Mouse (Mus musculus) granulocyte monocyte progenitor cell, adult 5-6 weeks (primary cell): ENCODE measurements around the gene Dazap1. TPM values are rescaled to one million over a fixed set of nuclear protein-coding genes. Genes with fewer than 3 reads are reported as not detected.
A peak's percentile ranks its signal among the peaks of the same experiment; 100 is the strongest.
"Not testable (repeated sequence)": the region's sequence is repeated elsewhere in the genome, so short reads cannot be mapped to it uniquely, and the experiment has no call there.

Experiments
- ATAC-seq: replicated peaks from 2 replicates; pipeline ENCODE4 v1.8.0; 2016; ENCODE audit warnings: mild to moderate bottlenecking, moderate TSS enrichment, inconsistent platforms; ENCODE audit not compliant: poor library complexity, severe bottlenecking
- total RNA-seq, 2 experiments: library from RNA; stranded (forward) in 1 of 2; stranded (reverse) in 1 of 2; fragments of 200-712, 200-1000 nt in 1 of 2; fragments of >200 nt in 1 of 2; fragmentation: Nextera tagmentation in 1 of 2; gene quantifications; 2 replicates each; pipeline ENCODE4 v1.2.3; 2014 to 2017

Dazap1 gene
- total RNA-seq, 2 experiments from 2014 or later = 128 to 157 TPM

GRCm38 (mm10) chr10:80248437-80248836, 12.8 kb upstream of the Dazap1 start:
- not testable (repeated sequence) for ATAC-seq

DNA sequence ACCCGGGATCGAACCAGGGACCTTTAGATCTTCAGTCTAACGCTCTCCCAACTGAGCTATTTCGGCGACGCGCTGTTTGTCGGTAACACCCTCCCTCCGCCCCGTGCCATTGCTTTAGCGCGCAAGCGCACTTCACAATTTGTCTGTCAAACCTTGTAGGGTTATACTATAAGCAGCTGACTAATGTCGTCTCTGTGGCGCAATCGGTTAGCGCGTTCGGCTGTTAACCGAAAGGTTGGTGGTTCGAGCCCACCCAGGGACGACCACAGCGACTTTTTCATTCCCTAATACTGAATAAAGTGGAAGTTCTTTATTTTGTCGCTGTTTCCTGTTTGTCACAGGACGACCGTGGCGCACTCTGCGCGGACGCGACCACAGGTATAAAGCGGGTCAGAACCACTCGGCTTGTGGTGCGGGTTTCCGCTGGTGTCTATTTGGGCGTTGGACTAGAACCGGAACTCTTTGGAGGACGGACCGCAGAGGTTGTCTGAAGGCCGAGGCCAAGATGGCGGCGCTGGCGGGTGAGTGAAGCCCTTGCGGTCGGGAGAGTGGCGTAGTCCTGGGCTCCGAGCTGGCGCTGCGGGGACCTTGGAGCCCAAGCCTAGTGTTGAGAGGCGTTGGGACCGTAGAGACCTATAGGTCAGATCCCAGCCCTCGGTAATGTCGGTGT, 12.2 kb upstream of the Dazap1 start, which contains the start of gene Ndufs7:
Gene Ndufs7, plus strand, starts transcription at position 151 of the 670 bp plus-strand sequence.
- peak; percentile 75 for ATAC-seq

DNA sequence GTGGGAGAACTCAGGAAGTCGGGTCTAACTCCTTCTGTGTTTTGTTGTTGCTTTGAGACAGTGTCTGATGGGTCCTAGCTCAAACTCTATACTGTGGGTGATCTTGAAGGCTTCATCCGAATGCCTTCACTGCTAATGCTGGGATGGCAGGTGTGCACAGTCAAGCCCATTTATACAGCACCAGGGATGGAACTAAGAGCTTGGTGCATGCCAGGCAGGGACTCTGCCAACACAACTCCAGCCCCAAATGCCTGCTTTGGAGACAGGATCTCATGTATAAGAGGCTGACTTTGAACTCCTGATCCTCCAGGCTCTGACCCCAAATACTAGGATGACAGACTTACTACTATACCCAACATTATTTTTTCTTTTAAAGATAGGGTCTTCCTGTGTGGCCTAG, 11.2 kb upstream of the Dazap1 start:
- no peak for ATAC-seq

DNA sequence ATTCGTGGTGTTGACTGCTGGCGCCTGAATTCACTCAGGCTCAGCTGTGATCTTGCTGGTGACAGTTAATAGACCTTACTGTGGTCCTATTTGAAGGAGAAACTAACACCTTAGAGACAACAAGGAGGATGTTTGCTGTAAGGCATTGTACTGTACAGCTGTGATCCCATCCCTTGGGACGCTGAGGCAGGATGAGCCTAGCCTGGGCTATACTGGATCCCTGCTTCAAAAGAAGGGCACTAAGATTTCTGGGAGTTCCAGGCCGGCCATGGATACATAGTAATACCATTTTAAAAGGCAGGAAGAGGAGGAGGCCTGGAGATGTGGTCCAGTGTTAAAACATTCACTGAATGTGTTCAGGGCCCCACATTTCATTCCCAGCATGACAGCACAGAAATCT, 10.7 kb upstream of the Dazap1 start:
- ATAC-seq = no peak

GRCm38 (mm10) chr10:80252011-80252410, 9.3 kb upstream of the Dazap1 start:
- no peak for ATAC-seq

- ATAC-seq = no peak
Measured at GRCm38 (mm10) chr10:80252493-80253274, 8.6 kb upstream of the Dazap1 start.

DNA sequence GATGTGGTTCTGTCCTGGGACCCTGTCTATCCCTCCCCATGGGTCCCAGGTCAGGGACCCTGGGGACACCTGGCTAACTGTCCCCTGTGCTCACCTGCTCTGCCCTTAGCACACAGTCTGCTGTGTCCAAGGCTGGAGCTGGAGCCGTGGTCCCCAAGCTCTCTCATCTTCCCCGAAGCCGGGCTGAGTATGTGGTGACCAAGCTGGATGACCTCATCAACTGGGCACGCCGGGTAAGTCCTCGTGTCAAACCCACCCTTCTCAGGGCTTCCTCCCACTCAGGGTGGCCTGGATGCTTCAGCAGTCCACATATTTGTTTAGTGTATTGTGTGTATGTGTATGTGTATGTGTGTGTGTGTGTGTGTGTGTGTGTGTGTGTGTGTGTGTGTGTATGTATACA, 7.7 kb upstream of the Dazap1 start:
- ATAC-seq = no peak

DNA sequence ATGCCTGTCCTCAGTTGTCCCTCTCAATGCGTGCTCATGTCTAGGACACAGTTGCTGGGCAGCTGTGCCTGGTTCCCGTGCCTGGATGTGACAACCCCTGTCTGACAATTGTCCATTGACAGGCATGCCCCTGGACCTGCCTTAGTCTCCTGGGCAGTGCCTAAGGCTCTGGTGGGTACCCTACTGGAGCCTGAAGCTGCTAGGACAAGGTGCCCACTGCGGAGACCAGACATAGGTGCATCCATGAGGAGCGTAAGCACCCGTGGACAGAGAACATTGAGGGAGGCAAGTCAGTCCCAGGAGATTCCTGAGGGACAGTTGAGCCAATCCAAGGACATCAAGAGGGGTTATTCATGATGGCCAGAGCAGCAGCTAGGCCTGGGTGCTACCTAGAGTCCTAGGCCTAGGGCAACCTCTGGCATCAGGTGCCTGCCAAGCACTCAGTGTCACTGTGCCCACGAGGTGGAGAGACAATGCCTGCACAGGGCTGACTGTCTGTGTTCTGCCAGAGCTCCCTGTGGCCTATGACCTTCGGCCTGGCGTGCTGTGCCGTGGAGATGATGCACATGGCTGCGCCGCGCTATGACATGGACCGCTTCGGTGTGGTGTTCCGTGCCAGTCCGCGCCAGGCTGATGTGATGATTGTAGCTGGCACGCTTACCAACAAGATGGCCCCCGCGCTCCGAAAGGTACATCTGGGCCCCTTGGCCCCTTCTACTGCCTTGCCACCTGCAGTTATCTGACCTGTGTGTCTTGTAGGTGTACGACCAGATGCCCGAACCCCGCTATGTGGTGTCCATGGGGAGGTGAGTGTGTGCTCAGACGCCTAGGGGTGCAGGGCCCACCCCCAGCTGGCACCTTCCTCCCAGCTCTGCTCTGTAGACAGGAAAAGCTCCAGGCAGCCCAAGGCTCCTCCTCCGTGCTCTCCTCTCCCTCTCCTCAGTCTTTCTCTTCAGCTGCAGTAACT, 6.7 kb upstream of the Dazap1 start:
- no peak for ATAC-seq

DNA sequence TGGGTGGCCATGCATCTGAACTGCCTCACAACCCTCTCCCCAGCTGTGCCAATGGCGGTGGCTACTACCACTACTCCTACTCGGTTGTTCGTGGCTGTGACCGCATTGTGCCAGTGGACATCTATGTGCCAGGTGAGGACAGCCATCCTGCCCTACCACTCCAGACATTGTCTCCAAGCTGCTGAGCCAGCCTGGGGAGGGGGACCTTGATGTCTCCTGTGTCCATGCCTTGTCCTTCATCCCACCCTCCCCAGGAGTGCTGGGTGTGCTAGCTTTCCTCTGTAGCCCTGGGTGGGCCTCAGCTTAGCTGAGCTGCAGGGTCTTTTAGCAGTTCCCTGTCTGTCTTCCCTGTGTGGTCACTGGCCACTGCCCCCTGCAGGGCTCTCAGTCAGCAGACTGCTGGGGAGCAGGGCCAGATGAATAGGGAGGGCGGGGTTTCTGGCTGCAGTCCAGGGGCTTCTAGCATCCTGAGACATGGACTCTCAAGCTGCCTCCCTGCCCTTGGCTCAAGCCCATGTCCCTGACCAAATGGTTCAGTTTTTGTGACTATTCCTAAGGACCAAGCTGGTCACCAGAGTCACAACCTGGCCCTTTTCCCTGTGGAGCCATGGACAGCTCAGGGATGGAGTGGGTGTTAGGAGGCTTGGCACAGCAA, 5.3 kb upstream of the Dazap1 start:
- ATAC-seq = no peak

DNA sequence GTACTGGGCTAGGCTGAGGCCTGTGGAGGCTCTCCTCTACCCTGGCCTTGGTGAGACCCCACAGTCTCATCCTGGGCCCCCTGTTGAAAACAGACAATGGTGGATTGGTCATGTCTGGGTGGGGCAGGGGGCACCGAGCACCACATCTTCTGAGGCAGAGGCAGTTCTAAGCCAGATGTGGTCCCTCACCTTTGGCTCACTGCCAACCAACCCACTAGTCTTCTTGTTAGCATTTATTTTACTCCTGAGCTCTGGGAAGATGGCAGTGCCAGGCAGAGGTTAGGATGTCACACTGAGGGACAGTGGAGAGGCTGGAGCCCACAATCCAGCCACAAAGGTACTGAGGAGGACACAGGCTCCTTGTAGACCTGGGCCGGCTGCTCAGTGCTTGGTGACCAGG, 3.4 kb upstream of the Dazap1 start:
- no peak for ATAC-seq

GRCm38 (mm10) chr10:80258752-80259462, 2.4 kb upstream of the Dazap1 start:
- no peak for ATAC-seq

DNA sequence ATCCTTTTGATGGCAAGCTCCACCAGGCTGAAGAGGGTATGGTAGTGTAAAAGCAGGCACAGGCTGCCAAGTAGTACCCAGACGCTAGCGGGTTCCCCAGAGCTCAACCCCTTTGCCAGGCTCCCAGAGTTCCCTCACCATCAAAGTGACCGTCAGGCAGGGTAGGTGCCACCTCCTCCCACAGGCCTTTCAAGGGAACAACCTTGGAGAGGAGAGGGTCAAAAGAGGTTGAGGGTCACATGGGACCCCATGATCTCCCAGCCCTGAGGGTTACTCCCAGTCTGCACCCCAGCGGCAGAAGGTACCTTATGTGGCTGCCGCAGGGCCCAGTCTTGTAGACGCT, 1.9 kb upstream of the Dazap1 start:
- no peak for ATAC-seq

DNA sequence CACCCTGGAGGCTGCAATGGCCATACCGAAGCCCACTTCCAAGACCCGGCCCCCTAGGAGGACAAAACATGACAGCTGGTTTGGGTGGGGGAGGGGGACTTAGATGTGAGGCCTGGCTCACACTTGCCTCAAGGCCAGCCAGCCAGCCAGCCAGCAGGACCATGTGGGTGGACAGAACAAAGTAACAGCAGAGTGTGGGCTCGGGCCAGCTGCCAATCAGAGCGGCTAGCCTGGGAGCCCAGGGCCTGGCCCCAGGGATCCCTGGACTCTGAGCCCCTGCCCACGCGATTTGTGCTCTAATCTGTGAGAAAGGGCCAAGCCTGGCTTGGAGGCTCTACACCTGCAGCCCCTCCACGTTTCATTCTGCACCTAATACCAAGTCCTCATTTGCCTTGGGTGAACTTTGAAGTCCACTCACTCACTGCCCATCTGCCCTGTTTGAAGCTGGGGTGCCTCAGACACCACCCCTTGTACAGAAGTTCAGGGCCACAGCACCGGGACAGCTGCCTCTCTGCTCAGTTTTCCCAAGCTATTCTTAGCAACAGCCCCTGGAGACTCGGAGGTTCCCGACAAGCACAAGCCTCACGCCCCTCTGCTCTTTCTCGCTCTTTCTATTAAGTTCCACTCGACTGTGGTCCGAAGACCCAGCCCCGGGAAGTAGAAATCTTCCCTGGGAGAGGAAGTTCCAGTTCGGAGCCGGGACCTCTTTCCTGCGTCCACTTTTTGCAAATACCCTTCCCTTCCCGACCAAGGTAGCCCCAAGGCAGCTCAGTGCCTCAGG, 1.2 kb upstream of the Dazap1 start:
- no peak for ATAC-seq

- ATAC-seq = peak; percentile 69
Measured at GRCm38 (mm10) chr10:80261585-80261968, 291 bp downstream of the Dazap1 start.

DNA sequence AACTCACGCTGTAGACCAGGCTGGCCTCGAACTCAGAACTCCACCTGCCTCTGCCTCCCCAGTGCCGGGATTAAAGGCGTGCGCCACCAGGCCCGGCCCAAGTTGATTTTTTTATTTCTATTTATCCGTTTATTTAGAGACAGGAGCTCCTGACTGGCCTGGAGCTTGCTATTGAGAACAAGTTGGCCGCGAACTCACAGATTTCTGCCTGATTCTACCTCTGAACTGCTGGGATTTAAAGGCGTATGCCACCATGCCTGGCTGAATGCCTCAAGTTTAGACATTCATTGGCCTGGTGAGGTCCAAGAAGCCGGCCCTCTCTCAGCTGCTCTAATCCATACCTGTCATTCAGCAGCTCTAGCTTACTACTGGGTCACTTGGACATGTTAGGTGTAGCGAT, 883 bp downstream of the Dazap1 start:
- ATAC-seq = no peak

DNA sequence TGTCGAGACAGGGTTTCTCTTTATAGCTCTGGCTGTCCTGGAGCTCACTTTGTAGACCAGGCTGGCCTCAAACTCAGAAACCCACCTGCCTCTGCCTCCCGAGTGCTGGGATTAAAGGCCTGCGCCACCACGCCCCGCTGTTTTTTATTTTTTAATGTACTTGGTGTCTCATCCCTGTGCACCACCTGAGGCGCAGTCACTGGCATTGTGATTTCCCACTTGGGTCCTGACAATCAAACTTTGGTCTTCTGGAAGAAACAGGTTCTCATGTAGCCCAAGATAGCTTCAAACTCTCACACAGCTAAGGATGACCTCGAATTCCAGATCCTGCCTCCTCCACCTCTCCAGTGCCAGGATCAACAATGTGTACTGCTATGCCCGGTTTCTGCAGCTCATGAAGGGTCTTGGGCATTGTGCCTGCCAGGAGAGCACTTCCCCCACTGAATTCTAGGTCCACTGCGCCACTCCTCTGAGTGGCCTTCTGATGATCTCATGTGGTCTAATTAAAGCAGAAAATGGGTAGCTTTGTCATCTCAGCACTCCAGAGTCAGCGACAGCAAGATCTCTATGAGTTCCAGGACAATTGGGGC, 1.6 kb downstream of the Dazap1 start:
- ATAC-seq = no peak

DNA sequence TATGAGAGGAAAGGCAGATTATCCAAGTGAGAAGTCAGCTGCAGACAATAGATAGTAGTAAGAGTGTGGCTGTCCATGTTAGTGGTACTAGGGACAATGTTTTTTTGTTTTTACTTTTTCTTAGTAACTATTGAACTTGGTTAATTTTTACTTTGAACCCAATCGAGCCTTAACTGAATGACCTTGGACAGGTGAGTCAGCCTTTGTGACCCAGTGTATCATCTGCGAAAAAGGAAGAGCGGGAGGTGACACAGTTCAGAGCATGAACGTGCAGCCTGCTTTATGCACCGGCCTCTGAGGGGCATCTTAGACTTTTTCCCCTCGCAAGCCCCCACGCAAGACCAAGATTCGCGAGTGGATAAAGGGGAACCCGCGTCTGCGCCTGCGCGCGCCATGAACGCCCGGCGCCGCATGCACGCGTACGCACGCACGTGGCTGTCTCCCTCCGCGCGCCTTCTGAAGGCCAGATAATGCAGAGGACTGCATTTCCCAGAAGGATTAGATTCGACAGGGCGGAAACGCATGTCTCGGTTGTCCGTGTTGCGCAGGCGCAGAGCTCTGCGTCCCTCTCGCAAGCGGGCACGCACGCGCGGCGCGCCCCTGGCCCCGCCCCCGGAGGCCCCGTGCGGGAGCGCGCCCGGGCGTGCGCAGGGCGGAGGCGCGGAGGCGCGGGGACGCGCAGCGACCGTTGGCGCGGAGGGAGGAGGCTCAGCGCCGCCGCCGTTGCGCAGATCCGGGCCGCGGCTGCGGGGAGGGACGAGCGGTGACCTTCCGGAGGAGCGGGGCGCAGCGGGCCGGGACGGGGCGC, 3.3 kb downstream of the Dazap1 start:
- peak; percentile 53 for ATAC-seq

DNA sequence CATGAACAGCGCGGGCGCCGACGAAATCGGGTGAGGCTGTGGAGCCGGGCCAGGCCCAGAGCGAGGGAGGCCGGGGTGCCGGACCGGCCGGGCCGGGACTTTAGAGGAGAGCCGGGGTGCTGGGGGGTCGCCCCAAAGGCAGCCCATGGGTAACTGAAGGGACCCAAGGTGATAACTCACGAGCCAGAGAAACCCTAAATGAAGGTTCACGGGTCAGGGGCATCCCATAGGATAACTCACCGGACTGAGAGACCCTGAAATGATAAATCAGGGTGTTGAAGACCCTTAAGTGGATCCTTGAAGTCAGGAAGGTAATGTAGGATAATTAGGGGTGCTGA, 3.8 kb downstream of the Dazap1 start:
- ATAC-seq = no peak
